Mouse (Mus musculus) forebrain, embryonic 13.5 days (tissue): ENCODE results near the gene Rbm38. TPM values are rescaled to one million over a fixed set of nuclear protein-coding genes. Genes with fewer than 3 reads are reported as not detected.

Experiments used
- ATAC-seq: fragments of 200-750 bp; cut with Nextera tagmentation; 2 replicates; pipeline ENCODE4 v1.8.0; 2017
- H3K27ac ChIP-seq: fragments of 300-500 bp; sonication (generic); 2 replicates; pipeline ENCODE4 v1.5.1; 2015; ENCODE audit warnings: inconsistent platforms, mild to moderate bottlenecking, moderate library complexity
- H3K27me3 ChIP-seq: fragments of 300-500 bp; sonication (generic); 2 replicates; pipeline ENCODE4 v1.6.1; 2015; ENCODE audit warnings: mild to moderate bottlenecking, inconsistent platforms
- H3K36me3 ChIP-seq: fragments of 300-500 bp; sonication (generic); 2 replicates; pipeline ENCODE4 v1.6.1; 2015; ENCODE audit warnings: mild to moderate bottlenecking, inconsistent platforms; ENCODE audit not compliant: poor library complexity, severe bottlenecking
- H3K4me1 ChIP-seq: fragments of 300-500 bp; sonication (generic); 2 replicates; pipeline ENCODE4 v1.6.1; 2015; ENCODE audit warnings: inconsistent platforms
- H3K4me2 ChIP-seq: fragments of 300-500 bp; sonication (generic); 2 replicates; pipeline ENCODE4 v1.6.1; 2015; ENCODE audit warnings: inconsistent platforms, mild to moderate bottlenecking, moderate library complexity
- H3K4me3 ChIP-seq: fragments of 300-500 bp; sonication (generic); 2 replicates; pipeline ENCODE4 v1.5.1; 2015; ENCODE audit warnings: mild to moderate bottlenecking, inconsistent platforms
- H3K9ac ChIP-seq: fragments of 300-500 bp; sonication (generic); 2 replicates; pipeline ENCODE4 v1.6.1; 2015; ENCODE audit warnings: mild to moderate bottlenecking, inconsistent platforms
- H3K9me3 ChIP-seq: fragments of 300-500 bp; sonication (generic); replicated peaks from 2 replicates; pipeline ENCODE4 v1.6.1; 2016; ENCODE audit warnings: inconsistent platforms
- WGBS: fragments of 180-500 bp; shearing (Covaris S2); methylation state at CpG from one replicate; pipeline ENCODE4 v1.1.7; 2015; 5-methylcytosine and 5-hydroxymethylcytosine counted together
- polyA plus RNA-seq: library from polyadenylated mRNA; unstranded; fragments of >200 nt; fragmentation: Nextera tagmentation; extraction: Ambion mirVana; gene quantifications from 2 replicates; pipeline ENCODE4 v1.2.1, GENCODE M21; 2015

The Rbm38 gene
- polyA plus RNA-seq, 1 experiment from 2014 or later: 40.0 TPM

- 73% methylated on average over 4 of the region's 4 CpGs for WGBS
- Histone ChIP-seq H3K9me3 (no peaks in the 10 kb centered on the region), H3K4me3 (no peak overlapping the region), H3K36me3 (peaks cover 79% of the 10 kb centered on the region), H3K9ac (no peak overlapping the region), H3K4me2 (no peak overlapping the region), H3K27ac (no peak overlapping the region), H3K27me3 (no peaks in the 10 kb centered on the region), H3K4me1 (peaks cover 48% of the 10 kb centered on the region)
- ATAC-seq: no peak
These were observed 7.7 kb downstream of the Rbm38 start for GRCm38 (mm10) chr2:173027824-173028495.

- no peak for ATAC-seq
- Histone ChIP-seq H3K4me2 (no peak overlapping the region), H3K27ac (no peak overlapping the region), H3K4me3 (no peak overlapping the region), H3K27me3 (no peaks in the 10 kb centered on the region), H3K9ac (no peak overlapping the region), H3K36me3 (peaks cover 85% of the 10 kb centered on the region), H3K9me3 (no peaks in the 10 kb centered on the region), H3K4me1 (peaks cover 42% of the 10 kb centered on the region)
- WGBS: 83% methylated on average over 3 of the region's 3 CpGs
These were observed 8.3 kb downstream of the Rbm38 start for GRCm38 (mm10) chr2:173028508-173029031.

GRCm38 (mm10) chr2:173030591-173031338 is 10.5 kb downstream of the Rbm38 start:
- no peak overlapping the region for H3K27ac ChIP-seq

GRCm38 (mm10) chr2:173033531-173033930 is 13.2 kb downstream of the Rbm38 start:
- Histone ChIP-seq H3K4me1 (no peaks in the 10 kb centered on the region), H3K27me3 (no peaks in the 10 kb centered on the region), H3K36me3 (peaks cover 80% of the 10 kb centered on the region), H3K27ac (no peak overlapping the region), H3K9me3 (no peaks in the 10 kb centered on the region), H3K4me3 (no peak overlapping the region), H3K4me2 (no peak overlapping the region), H3K9ac (no peak overlapping the region)
- 94% methylated on average over 13 of the region's 13 CpGs for WGBS
- no peak for ATAC-seq

More at GRCm38 (mm10) chr2:173030591-173031338, 10.5 kb downstream of the Rbm38 start:
- H3K9ac ChIP-seq: no peak overlapping the region
- 80% methylated on average over 12 of the region's 12 CpGs for WGBS
- H3K4me2 ChIP-seq: no peak overlapping the region
- H3K36me3 ChIP-seq: peaks cover 99% of the 10 kb centered on the region
- no peaks in the 10 kb centered on the region for H3K9me3 ChIP-seq
- H3K4me1 ChIP-seq: peaks cover 20% of the 10 kb centered on the region
- ATAC-seq: no peak
- no peaks in the 10 kb centered on the region for H3K27me3 ChIP-seq
- H3K4me3 ChIP-seq: no peak overlapping the region

GRCm38 (mm10) chr2:173034998-173035397 is 14.7 kb downstream of the Rbm38 start:
- no peak overlapping the region for H3K4me3 ChIP-seq
- no peak for ATAC-seq
- H3K9ac ChIP-seq: no peak overlapping the region
- no peaks in the 10 kb centered on the region for H3K27me3 ChIP-seq
- peaks cover 65% of the 10 kb centered on the region for H3K36me3 ChIP-seq
- no peaks in the 10 kb centered on the region for H3K4me1 ChIP-seq
- 86% methylated on average over 4 of the region's 4 CpGs for WGBS
- H3K27ac ChIP-seq: no peak overlapping the region
- H3K4me2 ChIP-seq: no peak overlapping the region
- H3K9me3 ChIP-seq: no peaks in the 10 kb centered on the region

- no peak overlapping the region for H3K4me3 ChIP-seq
- no peak for ATAC-seq
- peaks cover 59% of the 10 kb centered on the region for H3K36me3 ChIP-seq
- no peak overlapping the region for H3K4me2 ChIP-seq
- WGBS: 93% methylated on average over 5 of the region's 5 CpGs
- H3K9me3 ChIP-seq: no peaks in the 10 kb centered on the region
- no peaks in the 10 kb centered on the region for H3K4me1 ChIP-seq
- no peaks in the 10 kb centered on the region for H3K27me3 ChIP-seq
- no peak overlapping the region for H3K27ac ChIP-seq
- no peak overlapping the region for H3K9ac ChIP-seq
These were observed 15.4 kb downstream of the Rbm38 start for GRCm38 (mm10) chr2:173035653-173036052.

GRCm38 (mm10) chr2:173036055-173036454 is 15.8 kb downstream of the Rbm38 start:
- Histone ChIP-seq H3K9ac (no peak overlapping the region), H3K4me2 (no peak overlapping the region), H3K36me3 (peaks cover 55% of the 10 kb centered on the region), H3K4me3 (no peak overlapping the region), H3K4me1 (no peaks in the 10 kb centered on the region), H3K27me3 (no peaks in the 10 kb centered on the region), H3K27ac (no peak overlapping the region), H3K9me3 (no peaks in the 10 kb centered on the region)
- WGBS: 89% methylated on average over 5 of the region's 5 CpGs
- ATAC-seq: no peak

GRCm38 (mm10) chr2:173036611-173037010 is 16.3 kb downstream of the Rbm38 start:
- no peak overlapping the region for H3K27ac ChIP-seq
- ATAC-seq: no peak
- no peaks in the 10 kb centered on the region for H3K4me1 ChIP-seq
- 68% methylated on average over 4 of the region's 4 CpGs for WGBS
- H3K27me3 ChIP-seq: no peaks in the 10 kb centered on the region
- no peak overlapping the region for H3K4me2 ChIP-seq
- peaks cover 49% of the 10 kb centered on the region for H3K36me3 ChIP-seq
- no peak overlapping the region for H3K4me3 ChIP-seq
- H3K9me3 ChIP-seq: no peaks in the 10 kb centered on the region
- no peak overlapping the region for H3K9ac ChIP-seq

- no peak for ATAC-seq
- 82% methylated on average over 5 of the region's 5 CpGs for WGBS
These were observed 17.0 kb downstream of the Rbm38 start for GRCm38 (mm10) chr2:173037347-173037746.

GRCm38 (mm10) chr2:173037827-173038607 is 17.7 kb downstream of the Rbm38 start:
- 73% methylated on average over 7 of the region's 7 CpGs for WGBS
- no peak overlapping the region for H3K4me3 ChIP-seq
- no peak overlapping the region for H3K9ac ChIP-seq
- H3K9me3 ChIP-seq: no peaks in the 10 kb centered on the region
- no peaks in the 10 kb centered on the region for H3K27me3 ChIP-seq
- ATAC-seq: no peak
- no peak overlapping the region for H3K4me2 ChIP-seq
- no peaks in the 10 kb centered on the region for H3K4me1 ChIP-seq
- no peak overlapping the region for H3K27ac ChIP-seq
- H3K36me3 ChIP-seq: peaks cover 35% of the 10 kb centered on the region

More at GRCm38 (mm10) chr2:173037347-173037746, 17.0 kb downstream of the Rbm38 start:
- H3K36me3 ChIP-seq: peaks cover 42% of the 10 kb centered on the region
- no peaks in the 10 kb centered on the region for H3K27me3 ChIP-seq
- no peak overlapping the region for H3K4me2 ChIP-seq
- no peak overlapping the region for H3K4me3 ChIP-seq
- no peaks in the 10 kb centered on the region for H3K9me3 ChIP-seq
- H3K9ac ChIP-seq: no peak overlapping the region
- no peaks in the 10 kb centered on the region for H3K4me1 ChIP-seq
- H3K27ac ChIP-seq: no peak overlapping the region

GRCm38 (mm10) chr2:173039041-173039440 is 18.7 kb downstream of the Rbm38 start:
- Histone ChIP-seq H3K4me3 (no peak overlapping the region), H3K4me2 (no peak overlapping the region), H3K36me3 (peaks cover 25% of the 10 kb centered on the region), H3K27ac (no peak overlapping the region), H3K27me3 (no peaks in the 10 kb centered on the region), H3K9ac (no peak overlapping the region), H3K9me3 (no peaks in the 10 kb centered on the region), H3K4me1 (no peaks in the 10 kb centered on the region)
- WGBS: 95% methylated on average over 4 of the region's 4 CpGs
- ATAC-seq: no peak

GRCm38 (mm10) chr2:173040803-173041202 is 20.5 kb downstream of the Rbm38 start:
- H3K27me3 ChIP-seq: no peaks in the 10 kb centered on the region
- H3K9ac ChIP-seq: no peak overlapping the region
- peaks cover 7% of the 10 kb centered on the region for H3K36me3 ChIP-seq
- H3K4me2 ChIP-seq: no peak overlapping the region
- WGBS: 85% methylated on average over 3 of the region's 3 CpGs
- H3K4me1 ChIP-seq: no peaks in the 10 kb centered on the region
- no peak overlapping the region for H3K4me3 ChIP-seq
- no peak overlapping the region for H3K27ac ChIP-seq
- H3K9me3 ChIP-seq: no peaks in the 10 kb centered on the region
- ATAC-seq: no peak
